Mouse (Mus musculus) forebrain, embryonic 13.5 days (tissue): ENCODE results near the gene Hoxa1. TPM values are rescaled to one million over a fixed set of nuclear protein-coding genes. Genes with fewer than 3 reads are reported as not detected.

ENCODE experiments used
- ATAC-seq: fragments of 200-750 bp; cut with Nextera tagmentation; 2 replicates; pipeline ENCODE4 v1.8.0; 2017
- H3K27ac ChIP-seq: fragments of 300-500 bp; sonication (generic); 2 replicates; pipeline ENCODE4 v1.5.1; 2015; ENCODE audit warnings: inconsistent platforms, mild to moderate bottlenecking, moderate library complexity
- H3K27me3 ChIP-seq: fragments of 300-500 bp; sonication (generic); 2 replicates; pipeline ENCODE4 v1.6.1; 2015; ENCODE audit warnings: mild to moderate bottlenecking, inconsistent platforms
- H3K36me3 ChIP-seq: fragments of 300-500 bp; sonication (generic); 2 replicates; pipeline ENCODE4 v1.6.1; 2015; ENCODE audit warnings: mild to moderate bottlenecking, inconsistent platforms; ENCODE audit not compliant: poor library complexity, severe bottlenecking
- H3K4me1 ChIP-seq: fragments of 300-500 bp; sonication (generic); 2 replicates; pipeline ENCODE4 v1.6.1; 2015; ENCODE audit warnings: inconsistent platforms
- H3K4me2 ChIP-seq: fragments of 300-500 bp; sonication (generic); 2 replicates; pipeline ENCODE4 v1.6.1; 2015; ENCODE audit warnings: inconsistent platforms, mild to moderate bottlenecking, moderate library complexity
- H3K4me3 ChIP-seq: fragments of 300-500 bp; sonication (generic); 2 replicates; pipeline ENCODE4 v1.5.1; 2015; ENCODE audit warnings: mild to moderate bottlenecking, inconsistent platforms
- H3K9ac ChIP-seq: fragments of 300-500 bp; sonication (generic); 2 replicates; pipeline ENCODE4 v1.6.1; 2015; ENCODE audit warnings: mild to moderate bottlenecking, inconsistent platforms
- H3K9me3 ChIP-seq: fragments of 300-500 bp; sonication (generic); replicated peaks from 2 replicates; pipeline ENCODE4 v1.6.1; 2016; ENCODE audit warnings: inconsistent platforms
- WGBS: fragments of 180-500 bp; shearing (Covaris S2); methylation state at CpG from one replicate; pipeline ENCODE4 v1.1.7; 2015; 5-methylcytosine and 5-hydroxymethylcytosine counted together
- polyA plus RNA-seq: library from polyadenylated mRNA; unstranded; fragments of >200 nt; fragmentation: Nextera tagmentation; extraction: Ambion mirVana; gene quantifications from 2 replicates; pipeline ENCODE4 v1.2.1, GENCODE M21; 2015

Gene Hoxa1
- polyA plus RNA-seq = not detected in 2 replicates

GRCm38 (mm10) chr6:52158276-52159051 is at the start of gene Hoxa1:
Gene Hoxa1, minus strand, starts transcription at chr6:52158317.
- H3K36me3 ChIP-seq = no peaks in the 10 kb centered on the region
- H3K27ac ChIP-seq = no peak within 1 kb of the TSS
- peak; percentile 78 for ATAC-seq
- H3K4me3 ChIP-seq = peak within 1 kb of the TSS; percentile 52
- H3K4me1 ChIP-seq = peaks cover 17% of the 10 kb centered on the region
- no peaks in the 10 kb centered on the region for H3K9me3 ChIP-seq
- H3K4me2 ChIP-seq = peak within 1 kb of the TSS; percentile 95
- under 1% methylated on average over 54 of the region's 55 CpGs for WGBS
- peak within 1 kb of the TSS; percentile 44 for H3K9ac ChIP-seq
- peaks cover 99% of the 10 kb centered on the region for H3K27me3 ChIP-seq

GRCm38 (mm10) chr6:52207684-52207976 is 49.5 kb upstream of the Hoxa1 start:
- Histone ChIP-seq H3K27ac (no peak overlapping the region), H3K9ac (no peak overlapping the region), H3K27me3 (peaks cover 100% of the 10 kb centered on the region), H3K36me3 (no peaks in the 10 kb centered on the region), H3K4me2 (no peak overlapping the region), H3K4me1 (peaks cover 18% of the 10 kb centered on the region), H3K4me3 (no peak overlapping the region), H3K9me3 (no peaks in the 10 kb centered on the region)
- no peak for ATAC-seq

- ATAC-seq = no peak
- Histone ChIP-seq H3K9me3 (no peaks in the 10 kb centered on the region), H3K36me3 (no peaks in the 10 kb centered on the region), H3K27ac (no peak overlapping the region), H3K4me3 (no peak overlapping the region), H3K4me1 (peaks cover 18% of the 10 kb centered on the region), H3K9ac (no peak overlapping the region), H3K4me2 (no peak overlapping the region), H3K27me3 (peaks cover 100% of the 10 kb centered on the region)
- WGBS = under 1% methylated on average over 4 of the region's 4 CpGs
Measured at GRCm38 (mm10) chr6:52206882-52207683, 49.0 kb upstream of the Hoxa1 start.

GRCm38 (mm10) chr6:52205638-52206621 is 47.8 kb upstream of the Hoxa1 start:
- WGBS = 1% methylated on average over 55 of the region's 55 CpGs
- Histone ChIP-seq H3K27me3 (peaks cover 100% of the 10 kb centered on the region), H3K4me3 (no peak overlapping the region), H3K27ac (no peak overlapping the region), H3K9ac (no peak overlapping the region), H3K36me3 (no peaks in the 10 kb centered on the region), H3K4me1 (peaks cover 18% of the 10 kb centered on the region), H3K4me2 (no peak overlapping the region), H3K9me3 (no peaks in the 10 kb centered on the region)
- ATAC-seq = no peak

- no peak overlapping the region for H3K4me2 ChIP-seq
- H3K36me3 ChIP-seq = no peaks in the 10 kb centered on the region
Measured at GRCm38 (mm10) chr6:52205221-52205620, 47.1 kb upstream of the Hoxa1 start.

GRCm38 (mm10) chr6:52204050-52204752 is 46.1 kb upstream of the Hoxa1 start, which contains the start of gene Hoxa5:
Gene Hoxa5, minus strand, starts transcription at chr6:52204587.
- peak within 1 kb of the TSS; percentile 16 for H3K4me3 ChIP-seq

More at GRCm38 (mm10) chr6:52205221-52205620, 47.1 kb upstream of the Hoxa1 start:
- WGBS = 4% methylated on average over 14 of the region's 14 CpGs
- Histone ChIP-seq H3K4me3 (no peak overlapping the region), H3K9me3 (no peaks in the 10 kb centered on the region), H3K27me3 (peaks cover 100% of the 10 kb centered on the region), H3K4me1 (peaks cover 18% of the 10 kb centered on the region), H3K9ac (no peak overlapping the region), H3K27ac (no peak overlapping the region)
- no peak for ATAC-seq

GRCm38 (mm10) chr6:52203371-52204049 is 45.4 kb upstream of the Hoxa1 start:
- Histone ChIP-seq H3K4me2 (peak overlapping the region; percentile 34), H3K4me1 (peaks cover 14% of the 10 kb centered on the region), H3K27ac (no peak overlapping the region), H3K27me3 (peaks cover 100% of the 10 kb centered on the region), H3K36me3 (no peaks in the 10 kb centered on the region), H3K9ac (no peak overlapping the region), H3K9me3 (no peaks in the 10 kb centered on the region), H3K4me3 (peak overlapping the region; percentile 16)
- ATAC-seq = no peak
- WGBS = 0% methylated on average over 44 of the region's 46 CpGs

More at GRCm38 (mm10) chr6:52204050-52204752, 46.1 kb upstream of the Hoxa1 start, which contains the start of gene Hoxa5:
- Histone ChIP-seq H3K36me3 (no peaks in the 10 kb centered on the region), H3K4me1 (peaks cover 18% of the 10 kb centered on the region), H3K9me3 (no peaks in the 10 kb centered on the region), H3K27ac (no peak within 1 kb of the TSS), H3K27me3 (peaks cover 100% of the 10 kb centered on the region), H3K9ac (no peak within 1 kb of the TSS), H3K4me2 (peak within 1 kb of the TSS; percentile 34)
- no peak for ATAC-seq
- WGBS = under 1% methylated on average over 60 of the region's 65 CpGs

- Histone ChIP-seq H3K4me3 (no peak overlapping the region), H3K9ac (no peak overlapping the region), H3K9me3 (no peaks in the 10 kb centered on the region), H3K4me2 (no peak overlapping the region), H3K4me1 (peaks cover 13% of the 10 kb centered on the region), H3K36me3 (no peaks in the 10 kb centered on the region), H3K27me3 (peaks cover 100% of the 10 kb centered on the region), H3K27ac (no peak overlapping the region)
- under 1% methylated on average over 10 of the region's 10 CpGs for WGBS
- no peak for ATAC-seq
Measured at GRCm38 (mm10) chr6:52203121-52203370, 44.9 kb upstream of the Hoxa1 start.

- Histone ChIP-seq H3K9me3 (no peaks in the 10 kb centered on the region), H3K36me3 (no peaks in the 10 kb centered on the region), H3K27me3 (peaks cover 100% of the 10 kb centered on the region), H3K27ac (no peak overlapping the region), H3K9ac (no peak overlapping the region), H3K4me2 (no peak overlapping the region), H3K4me3 (no peak overlapping the region), H3K4me1 (peaks cover 13% of the 10 kb centered on the region)
- ATAC-seq = no peak
- WGBS = 1% methylated on average over 22 of the region's 22 CpGs
Measured at GRCm38 (mm10) chr6:52202362-52203120, 44.4 kb upstream of the Hoxa1 start.

- H3K9me3 ChIP-seq = no peaks in the 10 kb centered on the region
- no peak overlapping the region for H3K4me3 ChIP-seq
- no peaks in the 10 kb centered on the region for H3K36me3 ChIP-seq
- 4% methylated on average over 1 of the region's 1 CpGs for WGBS
- H3K4me1 ChIP-seq = peaks cover 13% of the 10 kb centered on the region
- no peak overlapping the region for H3K27ac ChIP-seq
- H3K4me2 ChIP-seq = no peak overlapping the region
- ATAC-seq = no peak
- H3K27me3 ChIP-seq = peaks cover 100% of the 10 kb centered on the region
- H3K9ac ChIP-seq = no peak overlapping the region
Measured at GRCm38 (mm10) chr6:52201269-52201668, 43.2 kb upstream of the Hoxa1 start.
